Mouse (Mus musculus) retina, embryonic 14.5 days (tissue): ENCODE data around the gene Rbfox1.
A peak's percentile ranks its signal among the peaks of the same experiment; 100 is the strongest.

ENCODE experiments used
- DNase-seq: peaks from one replicate; pipeline ENCODE4 v3.0.0-alpha.2; 2015; ENCODE audit warnings: low spot score

The Rbfox1 gene

GRCm38 (mm10) chr16:6349381-6349780, 464.2 kb downstream of the Rbfox1 start:
- peak; percentile 6 for DNase-seq

DNA sequence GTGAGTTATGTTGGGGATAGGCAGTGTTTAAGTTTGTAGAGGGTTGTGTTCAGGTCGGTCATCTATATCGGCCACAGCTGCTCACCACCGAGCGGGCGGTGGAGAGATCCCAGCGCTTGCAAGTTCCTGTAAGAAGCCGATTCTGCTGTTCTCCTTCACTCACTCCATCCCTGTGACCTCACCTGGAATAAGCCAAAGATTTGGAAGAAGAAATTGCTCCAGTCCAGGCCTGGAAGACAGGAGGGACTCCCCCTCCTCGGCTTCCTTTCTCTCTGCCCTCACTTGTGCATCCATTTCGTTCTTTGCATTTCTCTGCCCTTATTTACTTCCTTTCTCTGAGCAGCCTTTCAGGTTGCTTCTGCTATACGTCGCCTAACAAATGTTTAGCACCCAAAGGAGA, 465.1 kb downstream of the Rbfox1 start:
- no peak for DNase-seq

- no peak for DNase-seq
Measured at GRCm38 (mm10) chr16:6353191-6353590, 468.0 kb downstream of the Rbfox1 start.

- DNase-seq = no peak
Measured at GRCm38 (mm10) chr16:6356931-6357330, 471.8 kb downstream of the Rbfox1 start.

DNA sequence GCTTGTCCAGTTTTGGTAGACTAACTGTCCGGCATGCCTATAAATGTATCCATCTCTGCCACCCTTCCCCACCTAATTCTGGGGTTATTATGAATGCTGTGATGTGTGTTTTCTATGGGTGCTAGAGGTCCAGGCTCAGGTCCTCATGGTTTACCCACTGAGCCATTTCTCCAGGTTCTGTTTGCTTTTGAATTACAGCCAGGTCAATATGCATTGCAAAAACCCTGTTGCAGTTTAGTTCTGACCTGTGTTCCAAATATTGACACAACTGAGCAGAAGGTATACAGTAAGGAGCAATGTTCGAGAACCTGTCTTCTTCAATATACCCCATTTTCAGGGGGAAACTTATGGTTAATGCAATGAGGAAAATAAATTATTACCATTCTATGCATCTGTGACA, 480.6 kb downstream of the Rbfox1 start:
- DNase-seq = no peak

GRCm38 (mm10) chr16:6366649-6367048, 481.5 kb downstream of the Rbfox1 start:
- DNase-seq = no peak

- DNase-seq = no peak
Measured at GRCm38 (mm10) chr16:6380924-6381323, 495.8 kb downstream of the Rbfox1 start.

- DNase-seq = no peak
Measured at GRCm38 (mm10) chr16:6381572-6381971, 496.4 kb downstream of the Rbfox1 start.

DNA sequence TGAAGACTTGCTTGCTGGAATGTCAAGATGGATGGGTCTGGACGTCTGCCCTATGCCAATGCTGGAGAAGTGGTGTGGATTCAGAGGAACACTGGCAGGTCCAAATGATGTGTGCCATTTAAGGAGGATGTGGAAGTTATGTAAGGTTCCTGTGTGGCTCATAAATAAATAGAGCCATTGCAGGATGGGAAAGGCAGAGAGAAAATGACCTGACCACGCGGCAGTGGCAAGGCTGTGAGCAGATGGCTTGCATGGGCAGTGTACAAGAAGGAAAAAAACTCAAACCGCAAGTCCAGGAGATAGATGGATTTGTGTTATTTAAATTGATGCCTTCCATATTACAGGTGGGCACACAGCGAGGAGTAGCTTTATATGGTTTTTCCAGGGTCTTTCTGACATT, 497.6 kb downstream of the Rbfox1 start:
- no peak for DNase-seq

DNA sequence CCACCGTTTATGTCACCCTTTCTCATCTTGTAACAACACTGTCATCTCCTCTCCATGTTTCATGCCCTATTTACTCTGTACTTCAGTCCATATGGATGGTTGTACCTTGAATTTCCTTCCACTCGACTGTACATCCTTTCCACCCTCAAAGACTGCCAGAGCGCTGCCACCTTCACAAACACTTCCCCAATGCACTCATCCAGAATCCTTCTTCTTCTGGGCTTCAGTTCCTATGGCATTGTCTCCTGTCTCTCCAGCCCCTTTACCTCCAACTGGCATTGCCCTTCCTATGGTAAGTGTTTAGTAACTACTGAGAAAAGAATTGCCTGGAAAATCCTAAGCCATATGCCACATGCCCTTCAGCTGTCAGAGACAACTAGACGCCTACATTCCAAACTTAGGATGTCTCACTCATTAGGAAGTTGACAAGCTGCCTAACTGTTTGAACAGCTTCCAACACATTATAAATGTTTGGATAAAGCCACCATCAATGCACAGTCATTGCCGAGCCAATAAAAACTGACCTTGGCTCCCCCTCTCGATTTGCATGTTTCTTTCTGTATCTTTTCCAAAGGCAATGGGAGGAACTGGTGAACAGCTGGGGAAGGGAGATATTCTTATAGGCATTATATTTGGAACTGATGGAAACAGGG, 505.2 kb downstream of the Rbfox1 start:
- DNase-seq = no peak

DNA sequence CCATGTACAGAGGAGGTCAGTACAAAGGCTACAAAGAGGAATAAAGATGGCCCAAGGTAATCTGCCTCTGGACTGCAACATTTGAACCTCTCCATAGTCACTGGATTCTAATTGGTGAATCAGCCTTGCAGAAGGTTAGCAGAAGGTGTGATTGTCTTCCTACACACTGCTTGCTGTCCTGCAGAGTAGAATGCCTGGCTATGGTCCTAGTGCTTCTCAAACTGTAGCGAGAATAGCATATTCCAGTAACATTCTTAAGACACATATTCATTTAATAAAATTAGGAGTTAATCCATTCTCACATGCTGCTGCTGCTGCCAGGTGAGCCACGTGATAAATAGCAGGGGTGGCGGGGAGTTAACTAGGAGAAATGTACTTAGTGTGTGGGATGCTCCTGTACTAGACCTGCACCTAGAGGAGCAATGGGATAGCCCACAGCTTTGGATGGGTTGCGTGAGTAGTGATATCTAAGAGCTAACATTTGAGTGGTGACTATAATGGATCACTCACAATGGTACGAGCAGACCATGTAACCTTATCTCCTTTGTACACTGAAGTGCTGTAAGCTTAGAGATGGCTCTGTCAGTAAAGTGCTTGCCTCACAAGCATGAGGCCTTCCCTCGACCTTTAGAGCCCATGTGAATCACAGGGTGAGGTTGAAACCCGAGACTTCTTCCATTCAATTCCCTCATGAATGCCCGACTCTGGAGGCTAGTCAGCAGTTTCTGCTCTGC, 511.7 kb downstream of the Rbfox1 start:
- no peak for DNase-seq

GRCm38 (mm10) chr16:6397635-6398034, 512.5 kb downstream of the Rbfox1 start:
- DNase-seq = no peak

- DNase-seq = no peak
Measured at GRCm38 (mm10) chr16:6402816-6403215, 517.7 kb downstream of the Rbfox1 start.

DNA sequence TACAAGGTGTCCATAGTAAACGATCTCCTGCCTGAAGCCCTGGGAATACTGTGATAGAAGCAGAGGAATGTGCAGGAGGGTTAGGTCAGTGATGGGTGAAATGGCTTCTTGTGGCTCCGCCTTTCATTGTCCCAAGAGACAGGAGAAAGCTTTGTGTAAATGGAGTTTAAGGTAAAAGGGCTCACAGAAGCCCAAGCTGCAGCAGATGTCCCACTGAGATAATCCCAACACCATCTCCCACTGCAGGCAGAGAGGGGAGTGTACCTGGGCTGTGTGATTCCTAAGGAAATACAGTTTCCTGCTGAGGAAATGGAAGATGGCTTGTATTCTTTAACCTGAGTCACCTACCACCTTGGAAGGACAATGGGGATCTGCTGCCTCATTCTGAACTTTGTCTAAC, 529.7 kb downstream of the Rbfox1 start:
- DNase-seq = no peak

GRCm38 (mm10) chr16:6421623-6422145, 536.5 kb downstream of the Rbfox1 start:
- DNase-seq = no peak

DNA sequence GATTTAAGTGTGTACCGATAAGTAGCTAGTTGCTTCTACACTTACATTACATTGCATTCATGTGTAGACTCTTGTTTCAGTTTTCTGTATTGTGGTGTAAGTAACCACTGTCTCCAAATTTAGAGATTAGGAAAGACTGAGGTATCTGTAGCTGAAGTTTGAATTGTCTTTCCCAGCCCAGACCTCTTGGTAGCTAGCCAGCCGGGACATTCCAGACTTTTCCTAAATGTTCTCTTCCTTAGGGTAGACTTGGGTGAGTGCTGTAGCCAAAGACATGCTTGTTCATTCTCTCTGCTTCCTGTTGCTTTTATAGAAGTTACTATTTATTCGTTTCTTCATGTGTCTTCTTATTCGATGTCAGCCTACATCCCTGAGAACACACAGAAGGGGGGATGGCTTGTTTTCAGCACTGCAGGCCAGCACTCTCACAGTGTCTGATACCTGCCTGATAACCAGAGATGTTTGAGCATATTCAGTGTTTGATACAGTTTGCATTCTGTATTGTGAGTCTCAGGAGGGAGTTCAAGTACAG, 538.8 kb downstream of the Rbfox1 start:
- no peak for DNase-seq

DNA sequence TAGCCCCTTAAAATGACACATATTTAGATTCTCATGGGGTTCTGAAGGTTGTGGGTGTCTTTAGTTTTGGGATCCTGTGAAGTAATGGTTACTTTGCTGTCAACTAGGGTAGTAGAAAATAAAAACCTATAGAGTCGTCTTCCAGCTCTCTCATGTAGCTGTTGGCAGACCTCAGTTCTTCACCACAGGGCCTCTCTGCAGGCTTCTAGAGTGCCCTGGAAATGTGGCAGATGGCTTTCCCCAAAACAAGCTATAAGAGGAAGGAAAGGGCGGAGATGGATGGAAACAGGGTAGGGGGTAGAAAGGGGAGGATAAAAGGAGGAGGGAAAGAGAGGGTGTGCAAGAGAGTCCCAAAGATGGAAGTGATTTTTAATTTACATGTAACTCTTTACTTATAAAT, 539.6 kb downstream of the Rbfox1 start:
- DNase-seq = no peak

DNA sequence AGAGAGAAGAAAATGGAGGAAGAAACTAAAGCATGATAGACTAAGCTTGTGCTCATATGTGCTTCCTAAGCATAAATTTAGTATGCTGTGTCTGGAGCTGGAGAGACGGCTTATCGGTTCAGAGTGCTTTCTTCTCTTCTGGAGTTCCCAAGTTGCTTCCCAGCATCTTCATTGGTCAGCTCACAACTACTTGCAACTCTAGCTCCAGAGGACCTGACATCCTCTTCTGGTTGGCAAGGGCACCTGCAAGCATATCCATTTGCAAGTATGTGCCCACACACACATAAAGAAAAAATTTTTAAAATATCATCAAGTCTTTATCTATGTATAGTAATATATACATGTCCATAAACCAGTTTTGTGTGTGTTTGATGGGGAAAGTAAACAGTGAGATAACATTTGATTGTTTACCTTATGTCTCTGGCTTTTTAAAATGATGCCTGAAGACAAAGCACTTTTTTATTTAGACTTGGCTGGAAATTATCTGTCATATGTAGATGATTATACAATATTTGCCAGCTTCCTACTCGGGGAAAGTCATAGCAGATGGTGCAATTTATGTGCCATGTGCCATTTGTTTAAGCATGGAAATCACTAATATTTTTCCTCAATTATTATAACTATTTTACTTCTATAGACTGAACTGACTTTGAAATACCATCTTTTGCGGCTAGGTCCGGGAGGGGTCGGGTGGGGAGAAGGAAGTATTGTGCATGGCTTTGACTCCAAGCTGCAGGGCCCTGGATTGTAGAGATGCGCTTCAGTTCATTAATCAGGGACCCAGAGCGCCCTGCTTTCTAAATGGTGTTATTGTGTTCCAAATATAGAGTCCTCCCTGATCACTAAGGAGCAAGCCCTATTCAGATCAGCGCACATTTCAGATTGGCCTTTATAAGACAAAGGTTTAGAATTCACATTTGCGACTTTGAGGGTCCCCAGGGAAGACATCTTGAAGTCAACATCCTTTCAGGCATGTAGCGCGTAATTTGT, 542.4 kb downstream of the Rbfox1 start:
- peak; percentile 37 for DNase-seq

DNA sequence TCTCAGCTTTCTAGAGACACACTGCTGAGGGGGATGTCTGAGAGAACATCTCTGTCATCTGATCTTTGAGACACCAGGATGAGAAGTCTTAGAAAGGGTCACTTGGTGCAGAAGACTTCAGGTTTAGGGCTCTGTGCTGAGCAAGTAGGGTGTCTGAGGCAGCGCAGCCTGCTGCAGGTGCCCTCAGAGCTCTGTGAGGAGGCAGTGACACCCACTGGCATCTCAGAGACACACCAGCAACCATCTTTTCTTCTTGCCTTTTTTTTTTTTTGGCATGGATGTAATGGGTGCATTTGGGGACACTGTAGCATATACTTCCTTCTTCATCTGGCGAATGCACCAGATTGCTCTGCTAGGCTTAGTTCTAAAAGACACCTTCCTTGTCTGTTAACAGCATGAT, 545.8 kb downstream of the Rbfox1 start:
- DNase-seq = peak; percentile 12

- DNase-seq = peak; percentile 64
Measured at GRCm38 (mm10) chr16:6436445-6436844, 551.3 kb downstream of the Rbfox1 start.

GRCm38 (mm10) chr16:6448250-6448649, 563.1 kb downstream of the Rbfox1 start:
- DNase-seq = no peak

GRCm38 (mm10) chr16:6455349-6455748, 570.2 kb downstream of the Rbfox1 start:
- peak; percentile 41 for DNase-seq
